Mouse (Mus musculus) urinary bladder, postnatal 25 days (tissue): ENCODE measurements at regions not wholly inside any gene's neighbourhood (a gene's known extent, or its start where the extent isn't known, plus 50 kb on each side); places are given as distances from the start of the nearest gene placed in this dataset.

Experiments
- DNase-seq: peaks from one replicate; pipeline ENCODE4 v3.0.0; 2022; ENCODE audit warnings: low spot score

DNA sequence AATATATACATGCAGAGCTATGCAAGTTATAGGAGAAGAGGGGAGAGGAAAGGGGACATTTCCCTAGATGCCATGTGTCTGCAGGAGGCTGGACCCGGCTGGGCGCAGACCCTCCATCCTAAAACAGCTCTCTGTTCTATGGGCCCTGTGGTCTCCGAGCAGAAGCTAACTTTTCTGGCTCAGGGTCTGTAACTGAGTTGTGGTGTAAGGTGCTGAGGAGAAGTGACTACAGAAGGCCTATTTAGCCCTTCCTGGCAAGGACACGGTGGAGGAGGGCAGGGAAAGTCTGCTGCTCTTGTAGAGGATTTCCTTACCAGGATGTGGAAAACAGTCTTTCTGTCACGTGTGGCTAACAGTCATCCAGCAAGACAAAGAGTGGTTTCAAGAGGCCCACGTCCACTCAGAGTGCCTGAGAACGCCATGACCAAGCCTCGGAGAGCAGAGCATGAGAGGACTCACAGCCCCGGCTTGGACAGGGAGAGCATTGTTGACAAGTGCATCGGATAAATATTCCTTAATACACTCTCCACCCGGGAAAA lies 216.2 kb downstream of the Setd4 start:
- no peak for DNase-seq

DNA sequence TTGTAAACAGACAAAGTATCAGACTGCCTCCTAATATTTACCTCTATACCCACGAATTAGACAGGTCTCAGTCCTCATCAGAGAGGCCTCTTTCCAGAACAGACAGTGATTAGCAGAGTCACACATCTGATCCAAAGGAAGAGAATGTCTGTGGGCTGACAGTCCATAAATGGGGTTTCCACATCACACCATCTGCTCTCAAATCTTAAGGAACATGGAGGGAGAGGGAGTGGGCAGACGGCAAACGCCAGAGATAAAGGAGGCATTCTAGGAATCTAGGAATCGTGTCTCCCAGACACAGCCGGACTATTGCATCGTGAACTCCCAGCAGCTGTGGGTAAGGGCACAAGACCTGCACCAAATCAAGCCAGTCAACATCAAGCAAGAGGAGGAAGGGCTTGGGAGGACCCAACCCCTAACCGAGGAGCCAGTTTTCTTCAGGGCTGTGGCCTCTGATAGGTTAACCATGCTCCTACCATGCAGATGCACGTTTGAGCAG lies 219.8 kb downstream of the Setd4 start:
- DNase-seq = no peak

DNA sequence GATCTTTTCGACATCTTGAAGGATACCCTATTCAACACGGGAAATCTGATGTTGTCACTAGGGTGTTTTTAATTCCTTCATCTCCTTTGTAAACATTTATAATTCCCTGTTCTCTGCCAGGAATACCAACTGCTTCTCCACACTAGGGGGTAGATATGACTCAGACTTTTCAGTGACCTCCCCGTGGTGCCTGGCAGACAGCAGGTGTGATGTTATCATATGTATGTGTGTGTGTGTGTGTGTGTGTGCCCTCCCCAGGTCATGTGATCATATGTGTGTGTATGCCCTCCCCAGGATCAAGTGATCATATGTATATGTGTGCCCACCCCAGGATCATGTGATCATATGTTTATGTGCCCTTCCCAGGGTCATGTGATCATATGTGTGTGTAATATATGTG lies 220.9 kb downstream of the Setd4 start:
- DNase-seq = no peak

DNA sequence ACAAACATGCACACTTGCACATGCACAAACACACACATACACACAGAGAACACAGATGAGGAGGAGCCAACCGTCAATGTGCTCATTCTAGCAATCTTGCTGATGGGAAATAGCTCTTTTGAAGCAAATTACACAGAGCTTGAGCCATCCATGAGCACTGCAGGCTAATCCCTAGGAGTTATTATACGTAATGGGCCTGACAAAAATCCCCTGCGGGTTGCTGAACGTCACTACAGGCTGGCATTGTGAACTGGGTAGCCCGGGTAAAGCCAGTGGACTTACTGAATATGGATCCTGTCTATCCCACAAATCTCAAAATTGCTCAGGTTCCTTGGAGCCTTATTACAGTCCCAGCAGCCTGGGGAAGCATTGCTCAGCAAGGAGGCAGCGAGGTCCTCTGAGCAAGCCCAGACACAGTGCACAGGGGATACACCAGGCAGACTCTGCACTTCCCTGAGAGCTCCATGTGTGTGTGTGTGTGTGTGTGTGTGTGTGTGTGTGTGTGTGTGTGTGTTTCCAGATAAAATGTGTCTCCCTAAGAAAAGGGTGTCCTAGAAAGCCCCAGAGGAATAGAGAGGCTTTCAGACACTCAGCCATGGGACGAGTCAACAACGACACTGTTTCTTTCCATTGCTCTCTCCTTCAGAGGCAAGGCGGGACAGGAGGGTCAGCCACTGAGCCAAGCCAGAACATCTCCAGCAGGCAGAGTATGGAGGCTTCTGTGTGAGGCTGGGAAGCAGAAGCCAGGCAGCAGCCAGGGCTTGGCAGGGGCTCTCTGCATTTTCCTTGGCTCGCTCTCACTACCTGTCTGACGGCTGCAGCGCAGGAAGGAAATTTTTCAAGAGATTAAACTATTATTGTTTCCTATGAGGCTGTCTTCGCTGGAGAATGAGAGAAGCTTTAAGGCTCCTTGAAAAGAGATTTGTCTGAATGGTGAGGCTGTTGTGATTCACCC lies 222.9 kb downstream of the Setd4 start:
- no peak for DNase-seq

DNA sequence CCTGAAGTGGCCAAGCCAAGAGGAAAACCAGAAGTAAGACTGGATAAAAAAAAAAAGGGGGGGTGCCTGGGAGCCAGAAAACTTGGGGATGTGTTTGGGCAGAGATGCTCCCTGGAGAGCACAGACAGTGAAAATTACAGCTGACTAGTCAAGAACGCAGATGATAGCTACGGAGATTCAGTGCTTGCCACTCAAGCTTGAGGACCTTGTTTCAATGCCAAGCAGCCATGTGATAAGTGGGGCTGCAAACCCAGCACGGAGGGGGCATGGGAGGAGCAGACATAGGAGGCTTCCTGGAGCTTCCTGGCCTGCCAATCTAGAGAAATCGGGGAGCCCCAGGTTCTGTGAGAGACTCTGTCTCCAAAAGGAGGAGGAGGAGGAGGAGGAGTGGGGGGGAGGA lies 223.7 kb downstream of the Setd4 start:
- DNase-seq = no peak

DNA sequence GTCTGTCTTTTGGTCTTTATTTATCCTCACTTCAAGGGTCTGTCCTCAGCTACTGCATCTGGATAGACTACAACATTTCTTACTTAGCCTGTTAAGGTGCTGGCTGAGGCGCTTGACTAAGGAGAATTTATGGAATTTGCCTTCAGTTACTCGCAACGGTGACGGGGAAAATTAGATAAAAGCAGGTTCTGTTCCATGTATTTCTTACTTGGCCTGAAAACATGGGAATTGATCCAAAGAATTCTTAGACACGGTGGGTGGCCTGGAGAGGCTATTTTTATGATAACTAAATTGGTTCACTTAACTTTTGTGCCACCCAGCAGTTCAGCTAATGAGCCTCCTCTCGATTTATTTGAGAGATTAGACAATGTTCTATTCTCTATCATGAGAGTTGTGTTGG lies 224.3 kb downstream of the Setd4 start:
- no peak for DNase-seq

DNA sequence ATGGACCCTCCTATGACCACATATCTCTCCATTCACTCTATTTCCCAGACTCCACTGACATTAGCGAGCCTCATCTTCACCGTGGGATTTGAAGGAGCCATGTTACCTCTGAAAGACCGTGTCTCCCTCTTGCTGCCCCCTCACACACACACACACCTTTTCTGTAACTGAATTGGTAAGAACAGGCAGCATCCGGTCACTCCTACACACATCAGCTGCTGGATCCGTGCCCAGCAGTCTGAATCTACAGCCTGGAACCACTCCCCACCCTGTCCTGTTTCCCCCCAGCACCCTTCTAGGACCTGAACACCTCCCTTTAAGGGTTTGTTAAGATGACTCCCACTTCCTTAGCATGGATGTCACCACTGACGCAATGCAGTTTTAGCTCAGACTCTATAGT lies 229.2 kb downstream of the Setd4 start:
- DNase-seq = no peak

DNA sequence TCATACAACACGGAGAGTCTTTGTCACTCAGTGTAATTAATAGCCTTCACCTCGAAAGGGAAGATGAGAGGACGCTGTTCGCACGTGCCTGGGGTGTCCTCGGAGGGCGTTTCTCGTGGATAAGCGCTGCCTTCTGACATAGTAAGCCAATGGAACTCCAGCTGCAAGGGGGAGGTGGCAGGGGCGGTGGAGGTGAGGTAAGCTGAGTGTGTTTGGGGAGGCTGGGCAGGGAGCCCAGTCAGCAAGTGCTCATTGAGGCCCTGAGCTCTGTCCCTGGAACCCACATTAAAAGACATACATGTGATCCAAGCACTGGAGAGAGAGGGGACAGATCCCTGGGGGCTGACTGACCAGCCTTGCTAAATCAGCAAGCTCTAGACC lies 234.1 kb downstream of the Setd4 start:
- no peak for DNase-seq

DNA sequence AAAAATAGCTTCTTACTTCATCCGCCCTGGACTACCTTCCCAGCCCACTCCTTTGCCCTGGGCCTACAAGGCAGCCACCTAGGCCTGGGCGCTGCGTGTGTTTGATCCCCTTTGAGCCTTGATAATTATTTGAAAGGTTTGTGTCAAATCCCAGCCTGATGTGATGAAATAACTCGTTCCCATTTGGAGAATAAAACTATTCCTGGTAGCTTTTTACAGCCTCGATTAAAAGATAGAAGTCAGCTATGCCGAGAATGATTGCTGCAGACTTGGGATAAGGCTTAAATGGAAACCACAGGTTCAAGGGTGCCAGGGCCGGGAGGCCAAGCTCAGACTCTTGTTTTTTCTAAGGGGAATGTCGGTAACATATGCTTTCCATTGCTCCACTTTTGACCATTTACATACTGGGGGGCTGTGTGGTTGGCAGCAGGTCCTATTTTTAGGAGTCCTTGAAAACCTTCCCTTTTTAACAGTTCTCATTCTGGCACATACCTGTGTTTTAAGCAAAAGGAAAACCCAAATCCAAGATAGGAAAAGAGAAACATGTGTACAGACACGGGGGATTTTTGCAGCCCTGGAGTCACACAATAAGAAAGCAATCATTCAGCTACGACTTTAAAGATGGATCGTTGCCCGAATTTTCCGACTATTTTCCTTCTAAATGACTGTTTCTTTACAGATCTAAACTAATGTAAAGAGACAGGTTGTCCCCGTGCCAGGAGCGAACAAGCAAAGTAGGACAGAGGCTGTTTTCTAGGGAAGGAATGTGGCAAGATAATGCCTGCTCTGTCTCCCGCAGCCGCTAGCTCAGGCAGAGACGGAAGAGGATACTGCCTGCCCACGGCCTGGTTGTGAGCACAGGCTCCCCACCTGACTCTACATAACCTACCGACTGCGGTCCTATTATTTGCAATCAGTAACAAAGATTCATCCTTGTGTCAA lies 234.8 kb downstream of the Setd4 start:
- DNase-seq = no peak

DNA sequence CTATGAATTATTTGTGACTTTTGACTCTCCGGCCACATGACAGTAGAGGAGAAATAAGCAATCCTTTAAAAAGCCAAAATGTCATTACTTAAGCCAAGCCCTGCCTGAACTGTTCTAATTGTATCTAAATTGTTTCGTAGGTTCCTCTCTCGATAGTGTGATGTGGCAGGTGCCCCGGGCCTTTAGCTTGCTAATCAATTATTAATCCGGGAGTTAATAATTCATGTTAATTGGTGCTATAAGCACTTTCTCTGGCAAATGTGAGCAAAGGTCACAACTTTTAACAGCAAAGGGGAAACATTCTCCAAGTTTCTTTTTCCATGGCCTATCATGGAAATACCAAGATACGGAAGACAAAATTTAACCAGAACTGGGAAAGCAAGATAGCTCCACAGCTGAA lies 235.9 kb downstream of the Setd4 start:
- DNase-seq = no peak

DNA sequence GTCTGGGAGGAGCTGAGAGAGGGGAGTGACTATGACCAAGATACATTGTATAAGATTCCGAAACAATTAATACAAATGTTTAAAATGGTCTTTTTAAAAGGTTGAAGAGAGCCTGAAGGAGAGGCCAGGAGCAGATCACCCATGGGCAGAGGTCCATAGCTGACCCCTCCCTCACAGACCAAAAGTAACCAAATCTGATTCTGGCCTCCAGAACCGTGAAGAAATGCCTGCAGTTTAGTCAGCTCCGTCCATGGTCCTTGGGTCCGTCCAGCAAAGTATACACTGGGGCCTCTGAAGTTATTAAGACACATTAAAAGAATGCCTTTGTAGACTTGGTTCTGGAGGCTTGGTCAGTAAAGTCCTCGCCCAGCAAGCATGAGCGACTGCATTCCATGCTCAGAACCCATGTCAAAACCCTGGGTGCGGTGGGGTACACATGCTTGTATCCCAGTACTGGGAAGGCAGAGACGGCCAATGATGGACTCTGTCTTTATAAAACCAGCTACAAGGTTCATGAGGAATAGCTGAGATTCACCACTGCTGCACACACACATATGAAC lies 236.5 kb downstream of the Setd4 start:
- DNase-seq = no peak

DNA sequence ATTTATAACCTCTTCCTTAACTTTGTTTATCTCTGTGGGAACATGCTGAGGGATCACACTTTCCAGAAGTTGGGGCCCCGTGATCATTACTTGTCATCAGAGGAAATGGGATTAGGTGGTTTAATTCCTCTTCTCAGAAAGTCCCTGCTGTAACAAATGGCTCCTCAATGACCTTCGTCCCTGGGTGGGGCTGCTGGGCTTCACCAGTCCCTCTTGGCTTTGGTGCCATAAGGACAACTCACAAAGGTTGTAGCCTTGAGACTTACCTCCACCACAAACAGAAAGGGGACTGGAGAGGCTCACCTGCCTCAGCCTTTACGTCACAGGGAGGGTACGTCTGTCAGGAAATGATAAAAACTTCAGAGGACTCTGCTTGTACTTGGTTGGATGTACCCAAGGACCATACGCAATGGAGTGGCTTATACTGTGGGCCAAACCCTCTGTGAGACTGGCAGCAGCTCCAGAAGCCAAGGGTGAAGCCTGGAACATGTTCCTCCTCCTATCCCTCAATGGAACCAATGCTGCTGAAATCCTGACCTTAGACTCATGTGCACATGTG lies 237.4 kb downstream of the Setd4 start:
- DNase-seq = no peak

DNA sequence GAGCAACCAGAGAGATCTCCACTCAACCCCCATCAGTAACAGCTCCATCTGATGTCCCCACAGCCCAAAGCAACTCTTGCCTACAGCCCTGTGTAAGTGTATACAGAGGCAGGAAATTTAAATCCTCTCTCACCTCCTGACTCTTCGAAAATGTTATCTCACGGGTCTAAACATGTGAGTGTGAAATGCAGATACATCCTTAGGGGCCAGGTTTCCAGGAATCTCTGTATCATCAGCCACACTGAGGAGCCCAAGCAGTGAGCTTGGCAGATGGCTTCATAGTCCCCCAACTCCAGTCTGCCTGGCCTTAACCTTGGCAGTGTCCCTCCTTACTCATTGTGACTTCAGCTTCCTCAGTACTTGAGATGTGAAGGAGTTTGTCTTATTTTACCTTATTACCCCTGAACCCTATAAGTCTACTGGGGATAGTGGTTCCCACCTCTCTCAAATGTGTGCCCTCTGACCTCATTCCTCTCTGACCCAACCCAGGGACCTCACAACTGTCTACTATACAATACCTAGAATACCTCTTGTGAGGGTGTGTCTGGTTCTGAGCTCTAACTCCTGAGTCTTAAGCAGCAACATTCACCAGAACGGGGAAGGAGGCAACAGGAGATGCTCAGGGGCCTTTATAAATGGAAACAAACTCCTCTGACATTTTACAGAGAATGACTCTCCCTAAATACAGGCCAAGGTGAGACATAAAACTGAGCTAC lies 238.5 kb downstream of the Setd4 start:
- no peak for DNase-seq

DNA sequence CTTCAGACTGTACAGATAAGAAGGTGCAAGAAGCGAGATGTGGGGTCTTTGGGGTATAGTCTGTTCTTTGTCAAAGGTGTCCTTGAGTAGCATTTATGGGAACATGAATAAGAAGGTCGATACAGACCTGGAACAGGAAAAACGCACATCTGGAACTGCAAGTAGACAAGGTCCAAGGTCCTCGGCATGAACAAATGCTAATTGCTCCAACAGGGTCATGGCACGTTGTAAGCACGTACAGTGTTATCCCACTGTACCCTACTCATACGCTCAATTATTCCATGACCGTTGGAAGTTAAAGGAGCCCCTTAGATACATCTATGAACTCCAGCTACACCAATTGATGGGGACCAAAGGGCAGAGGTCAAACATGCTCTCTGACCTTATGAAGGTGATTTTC lies 244.1 kb downstream of the Setd4 start:
- DNase-seq = no peak

DNA sequence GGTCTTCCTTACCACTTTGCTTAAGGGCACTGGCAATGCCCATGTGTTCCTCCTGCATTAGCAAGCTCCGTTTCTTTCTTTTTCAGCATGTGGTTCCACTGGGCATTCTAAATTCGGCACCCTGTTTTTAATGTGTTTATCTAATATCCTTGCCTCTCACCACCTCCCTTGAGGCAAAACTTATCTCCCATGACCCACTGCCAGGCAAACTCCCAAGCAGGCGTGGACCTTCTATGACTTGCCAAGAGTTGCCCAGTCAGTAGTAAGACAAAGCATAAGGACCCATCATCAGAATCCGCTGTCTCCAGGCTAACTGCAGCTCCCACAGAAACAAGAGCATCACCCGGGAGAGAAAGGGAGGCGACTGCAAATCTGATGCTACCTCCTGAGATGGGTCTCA lies 245.2 kb downstream of the Setd4 start:
- DNase-seq = no peak

DNA sequence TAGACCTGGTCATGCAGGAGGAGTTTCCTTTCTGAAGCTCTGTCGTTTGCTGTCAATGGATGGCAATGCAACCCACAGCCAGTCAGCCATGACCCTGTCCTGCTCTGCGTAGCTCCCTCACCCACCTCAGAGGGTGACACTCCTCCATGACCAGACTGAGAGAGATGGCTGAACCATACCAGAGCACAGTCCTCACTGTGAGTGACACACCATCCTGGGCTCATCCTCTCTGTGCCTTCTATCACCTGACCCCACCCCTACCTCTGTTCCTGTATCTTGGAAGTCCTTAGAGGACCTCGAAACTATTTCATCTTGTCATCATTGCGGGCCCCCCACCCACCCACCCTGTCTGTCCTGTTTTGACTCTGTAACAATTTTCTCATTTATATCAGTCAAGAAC lies 245.7 kb downstream of the Setd4 start:
- no peak for DNase-seq

DNA sequence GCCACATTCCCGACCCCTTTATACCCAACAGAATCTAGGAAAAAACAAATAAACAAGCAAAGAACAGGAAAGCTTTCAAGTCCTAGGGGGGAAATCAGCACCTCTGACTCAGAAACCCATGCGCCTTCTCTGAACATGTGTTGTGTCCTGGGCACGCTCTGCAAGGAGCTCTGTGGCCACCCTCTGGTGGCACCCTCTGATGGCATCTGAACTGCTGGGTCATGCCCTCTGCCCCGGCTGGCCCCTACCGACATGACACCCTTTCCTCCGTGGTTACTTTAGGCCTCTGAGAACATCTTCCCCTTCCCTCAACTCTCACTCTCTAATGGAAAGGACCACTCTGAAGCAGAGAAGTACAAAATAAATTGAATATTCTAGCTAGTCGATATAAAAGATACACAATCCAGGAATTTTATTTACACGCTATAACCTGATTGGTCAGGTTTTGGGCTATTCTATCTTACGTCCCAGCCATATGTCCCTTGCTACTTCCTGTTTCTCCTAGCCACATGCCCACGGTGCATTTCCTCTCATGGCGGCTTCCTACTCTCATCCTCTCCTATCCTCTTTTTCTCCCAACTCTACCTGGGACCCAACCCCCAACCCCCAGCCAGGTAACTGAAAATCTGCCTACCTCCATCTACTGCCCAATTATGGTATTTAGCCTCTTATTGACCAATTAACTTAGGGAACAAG lies 248.5 kb downstream of the Setd4 start:
- no peak for DNase-seq

DNA sequence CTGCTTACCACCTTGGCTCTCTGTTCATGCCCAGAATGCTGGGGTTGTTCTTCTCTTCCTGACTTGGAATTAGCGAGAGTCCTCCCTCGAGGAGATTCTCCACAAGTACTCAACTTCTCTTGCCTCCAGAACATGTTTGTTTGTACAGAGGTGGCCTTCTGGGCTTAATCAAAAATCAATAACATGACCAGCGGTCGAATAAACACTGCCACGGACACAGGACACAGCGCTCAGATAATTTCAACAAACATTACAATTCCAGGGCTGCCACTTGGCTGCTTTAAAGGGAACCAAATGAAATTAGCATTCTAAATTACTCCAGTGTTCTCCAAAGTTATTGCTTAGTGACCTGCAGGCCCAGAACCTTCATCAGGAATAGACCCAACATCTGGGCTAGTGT lies 249.9 kb downstream of the Setd4 start:
- DNase-seq = no peak

DNA sequence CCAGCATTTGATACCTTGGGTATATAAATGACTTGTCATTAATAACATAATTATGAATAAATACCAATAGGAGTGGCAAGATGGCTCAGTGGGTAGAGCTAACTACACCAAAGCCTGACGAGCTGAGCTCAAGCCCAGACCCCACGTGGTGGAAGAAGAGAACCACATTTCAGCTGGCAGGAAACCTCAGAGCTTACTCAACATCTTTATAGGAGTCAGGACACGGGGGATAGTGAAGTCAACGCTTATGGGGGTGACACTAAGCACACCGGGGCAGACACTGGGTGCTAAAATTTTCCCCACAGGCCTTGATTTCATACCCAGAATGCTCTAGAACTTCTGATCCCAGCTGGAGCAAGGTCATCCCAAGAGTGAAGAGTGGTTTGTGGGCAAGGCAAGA lies 259.3 kb downstream of the Setd4 start:
- no peak for DNase-seq

DNA sequence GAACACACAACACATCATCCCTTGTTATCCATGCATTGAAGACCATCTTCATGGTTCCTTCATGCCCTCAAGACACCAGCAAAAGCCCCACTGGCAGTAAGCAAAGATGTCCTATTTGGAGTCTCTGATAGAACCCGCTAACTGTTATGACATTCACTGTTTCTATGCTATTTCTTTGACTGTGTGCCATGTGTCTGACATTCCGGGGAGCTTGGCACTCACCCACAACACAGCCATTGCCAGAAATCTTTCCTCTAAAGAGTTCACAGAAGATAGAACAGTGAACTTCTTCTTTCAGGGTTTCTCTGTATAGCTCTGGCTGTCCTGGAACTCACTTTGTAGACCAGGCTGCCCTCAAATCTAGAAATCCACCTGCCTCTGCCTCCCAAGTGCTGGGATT lies 261.2 kb downstream of the Setd4 start:
- no peak for DNase-seq

DNA sequence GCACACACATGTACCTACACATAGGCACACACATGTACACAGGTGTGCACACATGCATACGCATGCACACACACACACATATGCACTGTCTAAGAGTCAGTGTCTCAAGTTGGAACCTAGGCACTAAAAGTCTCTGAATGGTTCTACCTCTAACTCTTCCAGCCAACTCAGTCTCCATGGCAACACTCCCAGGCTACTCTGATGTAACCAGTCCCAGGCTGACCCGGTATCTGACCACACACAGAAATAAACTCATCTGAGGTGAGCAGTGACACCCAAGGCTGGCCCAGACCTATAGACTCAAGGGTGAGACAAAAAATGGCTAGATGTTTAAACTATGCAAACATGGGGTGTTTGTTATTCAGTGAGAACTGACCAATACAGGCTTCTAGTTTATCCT lies 262.1 kb downstream of the Setd4 start:
- no peak for DNase-seq
